Mouse (Mus musculus): Measurements from ENCODE around the gene Invs.

Invs gene

GRCm38 (mm10) chr4:48472052-48472791, 192.7 kb downstream of the Invs start:
- DNase-seq: no peak

GRCm38 (mm10) chr4:48472792-48473650, 193.5 kb downstream of the Invs start, which contains the start of gene Tex10:
Gene Tex10, minus strand, starts transcription at chr4:48473459.
- DNase-seq: peak; percentile 88

GRCm38 (mm10) chr4:48473651-48474011, 194.1 kb downstream of the Invs start:
- no peak for DNase-seq

- DNase-seq: peak; percentile 12
Measured at GRCm38 (mm10) chr4:48481287-48481686, 201.7 kb downstream of the Invs start.

Data from right cerebral cortex, postnatal 14 days (tissue).